Mouse (Mus musculus) frontal cortex, postnatal 10 days (tissue): ENCODE data around the gene Lin28a.
A peak's percentile ranks its signal among the peaks of the same experiment; 100 is the strongest.

Experiments used
- DNase-seq, 2 experiments: peaks; one replicate each; pipeline ENCODE4 v3.0.0; 2022; ENCODE audit warnings: low spot score in 2 of 2, mixed read lengths in 1 of 2

Lin28a gene

DNA sequence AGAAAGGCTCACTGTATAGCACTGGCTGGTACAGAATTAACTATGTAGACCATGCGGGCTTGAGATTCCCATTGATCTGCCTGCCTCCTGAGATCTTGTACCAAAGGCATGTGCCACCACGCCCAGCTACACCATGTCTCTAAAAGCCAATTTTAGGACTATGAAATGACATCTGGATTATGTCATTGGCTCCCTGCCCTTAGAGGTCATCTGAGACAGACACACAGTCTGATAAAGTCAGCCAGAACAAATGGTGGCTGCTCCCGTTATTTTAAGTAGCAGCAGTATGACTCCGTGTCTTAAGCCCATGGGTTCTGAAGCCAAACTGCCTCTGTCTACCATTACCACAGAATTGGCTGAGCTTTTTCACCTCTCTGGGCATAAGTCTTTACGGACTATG is 38.1 kb downstream of the Lin28a start:
- DNase-seq: no peak

DNA sequence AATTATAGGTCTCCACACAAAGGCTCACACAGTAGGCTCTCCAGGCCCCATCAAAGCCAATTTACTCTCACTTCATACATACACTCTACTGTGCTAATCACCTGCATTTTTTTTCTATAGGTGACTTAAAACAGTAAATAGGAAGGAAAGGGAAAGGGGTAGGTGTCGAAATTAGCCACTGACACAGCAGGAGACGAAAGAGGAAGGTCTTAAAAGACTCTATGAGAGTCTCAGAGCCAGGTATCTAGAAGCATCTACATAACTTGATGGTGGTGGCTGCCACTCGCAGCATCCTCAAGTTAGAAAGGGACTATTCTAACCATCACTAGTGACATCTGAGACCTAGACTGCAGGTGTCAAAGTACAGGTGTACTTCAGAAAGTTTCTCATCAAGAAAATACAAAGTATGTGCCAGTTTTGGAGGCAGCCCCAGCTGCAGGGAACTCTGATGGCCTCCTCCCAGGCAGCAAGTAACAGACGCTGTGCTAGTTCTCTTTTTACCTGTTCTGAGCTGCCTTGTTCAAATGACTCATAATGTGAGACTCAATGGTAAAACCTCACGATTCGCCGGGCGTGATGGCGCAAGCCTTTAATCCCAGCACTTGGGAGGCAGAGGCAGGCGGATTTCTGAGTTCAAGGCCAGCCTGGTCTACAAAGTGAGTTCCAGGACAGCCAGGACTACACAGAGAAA is 40.5 kb downstream of the Lin28a start:
- DNase-seq: no peak

GRCm38 (mm10) chr4:133971741-133972140 is 46.9 kb downstream of the Lin28a start:
- no peak for DNase-seq

GRCm38 (mm10) chr4:133970876-133971275 is 47.8 kb downstream of the Lin28a start:
- peak in 1 of 2 experiments; percentile 20 for DNase-seq

- DNase-seq: peak; percentile 31 to 61
These were observed 48.4 kb downstream of the Lin28a start for GRCm38 (mm10) chr4:133970196-133970595.

DNA sequence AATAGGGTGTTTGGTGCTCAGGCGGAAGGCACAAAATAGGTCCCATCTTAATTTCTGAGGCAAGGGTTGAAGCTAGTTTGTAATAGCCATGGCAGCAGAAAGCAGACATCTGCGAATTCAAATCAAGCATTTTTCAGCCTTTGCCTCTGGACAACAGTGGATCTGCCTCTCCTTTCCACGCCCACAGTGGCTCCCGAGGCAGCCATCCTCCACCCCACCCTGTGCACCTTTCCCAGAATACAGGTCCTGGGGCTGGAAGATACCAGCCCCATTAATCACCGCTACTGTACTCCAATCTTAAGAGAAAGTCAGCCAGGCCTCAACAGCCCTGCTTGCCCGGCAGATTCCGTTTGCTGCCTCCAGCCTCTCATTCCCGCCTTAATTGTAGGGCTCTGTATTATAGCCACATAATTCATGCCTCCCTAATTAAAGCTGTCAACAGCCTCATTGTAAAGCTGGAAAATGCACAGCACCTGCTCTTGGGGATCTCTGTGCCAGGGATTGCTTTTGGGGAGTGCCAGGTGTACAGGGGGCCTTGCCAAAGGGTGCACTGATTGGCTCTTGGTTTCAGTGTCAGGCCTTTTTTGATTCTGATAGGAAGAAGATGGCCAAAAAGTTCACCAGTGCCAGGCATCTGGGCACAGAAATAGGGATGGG is 49.4 kb downstream of the Lin28a start:
- DNase-seq: peak in 1 of 2 experiments; percentile 40

DNA sequence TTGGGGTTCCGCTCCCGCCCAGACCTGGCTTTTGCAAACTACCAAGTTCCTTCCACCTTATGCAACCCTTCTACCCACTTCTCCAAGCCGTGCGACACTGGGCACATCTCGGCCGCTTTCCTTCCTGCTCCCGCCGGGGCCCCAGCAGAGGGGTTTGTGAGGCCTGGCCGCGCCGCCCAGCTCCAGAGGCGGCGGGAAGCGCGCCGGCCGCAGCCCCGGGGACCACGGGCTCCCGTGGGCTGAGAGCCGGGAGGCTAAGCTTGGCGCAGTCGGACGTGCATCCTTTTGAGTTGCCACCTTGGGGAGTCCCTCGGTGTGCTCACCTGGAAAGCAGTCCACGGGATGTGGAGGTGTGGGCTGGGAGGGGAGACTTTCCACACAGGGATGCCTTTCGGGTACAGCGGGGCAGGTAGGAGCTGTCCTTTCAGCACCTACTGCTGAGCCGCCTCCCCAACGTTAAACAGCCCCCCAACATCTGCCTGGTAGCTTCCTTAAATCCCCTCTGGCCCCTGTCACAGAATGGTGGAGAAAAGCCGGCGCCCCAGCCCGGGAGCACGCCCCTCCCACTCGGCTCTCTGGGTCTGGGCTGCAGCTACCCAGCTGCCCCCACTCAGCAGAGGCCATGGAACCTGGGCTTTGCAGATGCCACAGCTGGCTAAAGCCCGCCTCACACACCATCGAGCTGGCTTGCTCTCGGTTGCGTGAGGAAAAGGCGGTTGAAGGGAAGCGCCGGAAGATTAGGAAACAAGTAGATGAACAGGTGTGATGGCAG is 50.3 kb downstream of the Lin28a start, which contains the start of gene Hmgn2:
Gene Hmgn2, minus strand, starts transcription at position 501 of the 772 bp plus-strand sequence.
- peak; percentile 39 to 56 for DNase-seq

- peak; percentile 95 for DNase-seq
These were observed 50.8 kb downstream of the Lin28a start for GRCm38 (mm10) chr4:133967866-133968149.

- peak; percentile 94 to 98 for DNase-seq
These were observed 51.3 kb downstream of the Lin28a start for GRCm38 (mm10) chr4:133967138-133967865.

GRCm38 (mm10) chr4:133966271-133966940 is 52.2 kb downstream of the Lin28a start:
- DNase-seq: no peak

- no peak for DNase-seq
These were observed 56.1 kb downstream of the Lin28a start for GRCm38 (mm10) chr4:133962566-133962965.

- no peak for DNase-seq
These were observed 59.8 kb downstream of the Lin28a start for GRCm38 (mm10) chr4:133958884-133959283.

DNA sequence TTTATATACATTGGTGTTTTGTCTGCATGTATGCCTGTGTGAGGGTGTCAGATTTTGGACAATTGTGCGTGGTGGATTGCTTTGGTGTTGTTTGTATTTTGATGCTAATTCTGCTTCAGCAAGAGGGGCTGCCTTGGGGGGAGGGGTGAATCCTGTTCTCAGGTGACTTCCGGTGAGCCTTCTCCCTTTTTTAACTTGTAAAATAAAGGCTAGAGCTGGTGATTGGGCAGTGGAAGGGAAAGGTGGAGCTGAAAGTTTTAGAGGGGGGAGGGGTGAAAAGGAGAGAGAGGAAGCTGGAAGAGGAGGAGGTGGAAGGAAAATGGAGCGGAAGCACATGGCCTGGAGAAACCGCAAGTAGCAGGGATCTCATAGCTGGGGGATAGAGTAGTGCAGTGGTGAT is 62.3 kb downstream of the Lin28a start:
- no peak for DNase-seq
